Mouse (Mus musculus): ENCODE results near the gene Wdfy3. TPM values are rescaled to one million over a fixed set of nuclear protein-coding genes. Genes with fewer than 3 reads are reported as not detected.
A peak's percentile ranks its signal among the peaks of the same experiment; 100 is the strongest.

Gene Wdfy3
- polyA plus RNA-seq, 1 experiment from 2014 or later: 4.9 TPM

- 91% methylated on average over 10 of the region's 10 CpGs for WGBS
Observed at GRCm38 (mm10) chr5:101858891-101859436, 210.8 kb downstream of the Wdfy3 start.

GRCm38 (mm10) chr5:101855475-101855874, 214.2 kb downstream of the Wdfy3 start:
- ATAC-seq (ENCODE audit: low FRiP score, low TSS enrichment) (no peak), DNase-seq (ENCODE audit: low spot score) (no peak)
- Histone ChIP-seq H3K9me3 (ENCODE audit: control insufficient read depth, low read length) (no peaks in the 10 kb centered on the region), H3K4me3 (ENCODE audit: low read depth, low read length) (no peak overlapping the region), H3K27ac (replicated peaks) (no peak overlapping the region), H3K9ac (ENCODE audit: low read length) (no peak overlapping the region), H3K4me2 (replicated peaks; ENCODE audit: low read depth) (no peak overlapping the region), H3K4me1 (replicated peaks; ENCODE audit: control insufficient read depth, insufficient read depth) (no peaks in the 10 kb centered on the region), H3K36me3 (ENCODE audit: control insufficient read depth, insufficient read depth, low read length) (peaks cover 52% of the 10 kb centered on the region), H3K27me3 (ENCODE audit: control insufficient read depth, insufficient read depth, low read length) (no peaks in the 10 kb centered on the region)
- TF ChIP-seq CTCF (IDR thresholded peaks at IDR 0.05; ENCODE audit: low read depth) (no peak), EP300 (optimal IDR thresholded peaks at IDR 0.05) (no peak)
- 92% methylated on average over 16 of the region's 16 CpGs for WGBS

More at GRCm38 (mm10) chr5:101858891-101859436, 210.8 kb downstream of the Wdfy3 start:
- no peak for DNase-seq (ENCODE audit: low spot score)
- H3K4me3 ChIP-seq (ENCODE audit: low read depth, low read length): no peak overlapping the region
- H3K36me3 ChIP-seq (ENCODE audit: control insufficient read depth, insufficient read depth, low read length): peaks cover 45% of the 10 kb centered on the region
- ATAC-seq (ENCODE audit: low FRiP score, low TSS enrichment): no peak
- H3K4me2 ChIP-seq (replicated peaks; ENCODE audit: low read depth): no peak overlapping the region
- no peaks in the 10 kb centered on the region for H3K27me3 ChIP-seq (ENCODE audit: control insufficient read depth, insufficient read depth, low read length)
- no peak overlapping the region for H3K9ac ChIP-seq (ENCODE audit: low read length)
- H3K4me1 ChIP-seq (replicated peaks; ENCODE audit: control insufficient read depth, insufficient read depth): no peaks in the 10 kb centered on the region
- H3K27ac ChIP-seq (replicated peaks): no peak overlapping the region
- TF ChIP-seq CTCF (IDR thresholded peaks at IDR 0.05; ENCODE audit: low read depth) (no peak), EP300 (optimal IDR thresholded peaks at IDR 0.05) (no peak)
- no peaks in the 10 kb centered on the region for H3K9me3 ChIP-seq (ENCODE audit: control insufficient read depth, low read length)

- no peaks in the 10 kb centered on the region for H3K27me3 ChIP-seq (ENCODE audit: control insufficient read depth, insufficient read depth, low read length)
- no peaks in the 10 kb centered on the region for H3K9me3 ChIP-seq (ENCODE audit: control insufficient read depth, low read length)
- peak; percentile 39 for DNase-seq (ENCODE audit: low spot score)
- H3K4me3 ChIP-seq (ENCODE audit: low read depth, low read length): no peak overlapping the region
- H3K9ac ChIP-seq (ENCODE audit: low read length): no peak overlapping the region
- H3K36me3 ChIP-seq (ENCODE audit: control insufficient read depth, insufficient read depth, low read length): peaks cover 49% of the 10 kb centered on the region
- no peak overlapping the region for H3K4me2 ChIP-seq (replicated peaks; ENCODE audit: low read depth)
- peak; percentile 61 for TF ChIP-seq CTCF (IDR thresholded peaks at IDR 0.05; ENCODE audit: low read depth)
- no peak for TF ChIP-seq EP300 (optimal IDR thresholded peaks at IDR 0.05)
- peak; percentile 53 for ATAC-seq (ENCODE audit: low FRiP score, low TSS enrichment)
- H3K27ac ChIP-seq (replicated peaks): no peak overlapping the region
- no peaks in the 10 kb centered on the region for H3K4me1 ChIP-seq (replicated peaks; ENCODE audit: control insufficient read depth, insufficient read depth)
- WGBS: 81% methylated on average over 7 of the region's 7 CpGs
Observed at GRCm38 (mm10) chr5:101854667-101855066, 215.1 kb downstream of the Wdfy3 start.

- ATAC-seq (ENCODE audit: low FRiP score, low TSS enrichment) (peak; percentile 88), DNase-seq (ENCODE audit: low spot score) (peak; percentile 31)
- 94% methylated on average over 11 of the region's 11 CpGs for WGBS
- TF ChIP-seq EP300 (optimal IDR thresholded peaks at IDR 0.05) (no peak), CTCF (IDR thresholded peaks at IDR 0.05; ENCODE audit: low read depth) (no peak)
- no peaks in the 10 kb centered on the region for H3K9me3 ChIP-seq (ENCODE audit: control insufficient read depth, low read length)
- H3K4me1 ChIP-seq (replicated peaks; ENCODE audit: control insufficient read depth, insufficient read depth): no peaks in the 10 kb centered on the region
- H3K4me2 ChIP-seq (replicated peaks; ENCODE audit: low read depth): no peak overlapping the region
- no peak overlapping the region for H3K4me3 ChIP-seq (ENCODE audit: low read depth, low read length)
- no peak overlapping the region for H3K9ac ChIP-seq (ENCODE audit: low read length)
- no peak overlapping the region for H3K27ac ChIP-seq (replicated peaks)
- H3K36me3 ChIP-seq (ENCODE audit: control insufficient read depth, insufficient read depth, low read length): peaks cover 48% of the 10 kb centered on the region
- H3K27me3 ChIP-seq (ENCODE audit: control insufficient read depth, insufficient read depth, low read length): no peaks in the 10 kb centered on the region
Observed at GRCm38 (mm10) chr5:101854100-101854499, 215.6 kb downstream of the Wdfy3 start.

- no peak overlapping the region for H3K27ac ChIP-seq (replicated peaks)
- TF ChIP-seq EP300 (optimal IDR thresholded peaks at IDR 0.05): no peak
- TF ChIP-seq CTCF (IDR thresholded peaks at IDR 0.05; ENCODE audit: low read depth): no peak
- no peak overlapping the region for H3K4me2 ChIP-seq (replicated peaks; ENCODE audit: low read depth)
- no peaks in the 10 kb centered on the region for H3K27me3 ChIP-seq (ENCODE audit: control insufficient read depth, insufficient read depth, low read length)
- no peak for DNase-seq (ENCODE audit: low spot score)
- H3K4me1 ChIP-seq (replicated peaks; ENCODE audit: control insufficient read depth, insufficient read depth): no peaks in the 10 kb centered on the region
- no peak overlapping the region for H3K9ac ChIP-seq (ENCODE audit: low read length)
- WGBS: 90% methylated on average over 21 of the region's 21 CpGs
- no peak for ATAC-seq (ENCODE audit: low FRiP score, low TSS enrichment)
- H3K4me3 ChIP-seq (ENCODE audit: low read depth, low read length): no peak overlapping the region
- peaks cover 49% of the 10 kb centered on the region for H3K36me3 ChIP-seq (ENCODE audit: control insufficient read depth, insufficient read depth, low read length)
- H3K9me3 ChIP-seq (ENCODE audit: control insufficient read depth, low read length): no peaks in the 10 kb centered on the region
Observed at GRCm38 (mm10) chr5:101852116-101852680, 217.5 kb downstream of the Wdfy3 start.

GRCm38 (mm10) chr5:101851133-101851532, 218.6 kb downstream of the Wdfy3 start:
- Histone ChIP-seq H3K27ac (replicated peaks) (no peak overlapping the region), H3K9ac (ENCODE audit: low read length) (no peak overlapping the region), H3K36me3 (ENCODE audit: control insufficient read depth, insufficient read depth, low read length) (peaks cover 57% of the 10 kb centered on the region), H3K4me1 (replicated peaks; ENCODE audit: control insufficient read depth, insufficient read depth) (no peaks in the 10 kb centered on the region), H3K27me3 (ENCODE audit: control insufficient read depth, insufficient read depth, low read length) (no peaks in the 10 kb centered on the region), H3K9me3 (ENCODE audit: control insufficient read depth, low read length) (no peaks in the 10 kb centered on the region), H3K4me3 (ENCODE audit: low read depth, low read length) (no peak overlapping the region), H3K4me2 (replicated peaks; ENCODE audit: low read depth) (no peak overlapping the region)
- WGBS: 68% methylated on average over 7 of the region's 7 CpGs
- no peak for TF ChIP-seq EP300 (optimal IDR thresholded peaks at IDR 0.05)
- no peak for TF ChIP-seq CTCF (IDR thresholded peaks at IDR 0.05; ENCODE audit: low read depth)
- DNase-seq (ENCODE audit: low spot score) (no peak), ATAC-seq (ENCODE audit: low FRiP score, low TSS enrichment) (no peak)

Data from stomach, postnatal 0 days (tissue).